Mouse (Mus musculus) olfactory bulb, adult 2 months (tissue): Measurements from ENCODE around the gene Tmem255b.

Experiments
- CTCF ChIP-seq: fragments of 200-500 bp; IDR thresholded peaks from 2 replicates; pipeline ENCODE4 v1.5.1; 2012; ENCODE audit warnings: low read depth, mild to moderate bottlenecking, low read length, moderate library complexity; ENCODE audit not compliant: insufficient read depth
- POLR2A ChIP-seq: fragments of 200-500 bp; IDR thresholded peaks from 2 replicates; pipeline ENCODE4 v1.6.1; 2012; ENCODE audit warnings: mild to moderate bottlenecking, low read depth, low read length, moderate library complexity; ENCODE audit not compliant: insufficient read depth

- no peak for TF ChIP-seq POLR2A
- no peak for TF ChIP-seq CTCF
These were observed 2.5 kb downstream of the Tmem255b start for GRCm38 (mm10) chr8:13437531-13437930.
